Mouse (Mus musculus) midbrain, embryonic 15.5 days (tissue): ENCODE measurements at regions not wholly inside any gene's neighbourhood (a gene's known extent, or its start where the extent isn't known, plus 50 kb on each side); places are given as distances from the start of the nearest gene placed in this dataset.
A peak's percentile ranks its signal among the peaks of the same experiment; 100 is the strongest.

Experiments used
- ATAC-seq: fragments of 200-750 bp; cut with Nextera tagmentation; replicated peaks from 2 replicates; pipeline ENCODE4 v1.8.0; 2017; ENCODE audit warnings: moderate TSS enrichment
- H3K27ac ChIP-seq: fragments of 300-500 bp; sonication (generic); 2 replicates; pipeline ENCODE4 v1.5.1; 2015; ENCODE audit warnings: mild to moderate bottlenecking, inconsistent platforms
- H3K27me3 ChIP-seq: fragments of 300-500 bp; sonication (generic); replicated peaks from 2 replicates; pipeline ENCODE4 v1.6.1; 2015; ENCODE audit warnings: inconsistent platforms
- H3K36me3 ChIP-seq: fragments of 300-500 bp; sonication (generic); replicated peaks from 2 replicates; pipeline ENCODE4 v1.6.1; 2015; ENCODE audit warnings: inconsistent platforms
- H3K4me1 ChIP-seq: fragments of 300-500 bp; sonication (generic); 2 replicates; pipeline ENCODE4 v1.6.1; 2015; ENCODE audit warnings: inconsistent platforms
- H3K4me2 ChIP-seq: fragments of 300-500 bp; sonication (generic); 2 replicates; pipeline ENCODE4 v1.6.1; 2015; ENCODE audit warnings: inconsistent platforms, mild to moderate bottlenecking, moderate library complexity
- H3K4me3 ChIP-seq: fragments of 300-500 bp; sonication (generic); 2 replicates; pipeline ENCODE4 v1.5.1; 2015; ENCODE audit warnings: mild to moderate bottlenecking, inconsistent platforms
- H3K9ac ChIP-seq: fragments of 300-500 bp; sonication (generic); 2 replicates; pipeline ENCODE4 v1.6.1; 2015; ENCODE audit warnings: mild to moderate bottlenecking, inconsistent platforms
- H3K9me3 ChIP-seq: fragments of 300-500 bp; sonication (generic); 2 replicates; pipeline ENCODE4 v1.6.1; 2016; ENCODE audit warnings: inconsistent platforms
- WGBS: fragments of 180-500 bp; shearing (Covaris S2); methylation state at CpG from one replicate; pipeline ENCODE4 v1.1.7; 2015; ENCODE audit warnings: mixed read lengths; 5-methylcytosine and 5-hydroxymethylcytosine counted together

DNA sequence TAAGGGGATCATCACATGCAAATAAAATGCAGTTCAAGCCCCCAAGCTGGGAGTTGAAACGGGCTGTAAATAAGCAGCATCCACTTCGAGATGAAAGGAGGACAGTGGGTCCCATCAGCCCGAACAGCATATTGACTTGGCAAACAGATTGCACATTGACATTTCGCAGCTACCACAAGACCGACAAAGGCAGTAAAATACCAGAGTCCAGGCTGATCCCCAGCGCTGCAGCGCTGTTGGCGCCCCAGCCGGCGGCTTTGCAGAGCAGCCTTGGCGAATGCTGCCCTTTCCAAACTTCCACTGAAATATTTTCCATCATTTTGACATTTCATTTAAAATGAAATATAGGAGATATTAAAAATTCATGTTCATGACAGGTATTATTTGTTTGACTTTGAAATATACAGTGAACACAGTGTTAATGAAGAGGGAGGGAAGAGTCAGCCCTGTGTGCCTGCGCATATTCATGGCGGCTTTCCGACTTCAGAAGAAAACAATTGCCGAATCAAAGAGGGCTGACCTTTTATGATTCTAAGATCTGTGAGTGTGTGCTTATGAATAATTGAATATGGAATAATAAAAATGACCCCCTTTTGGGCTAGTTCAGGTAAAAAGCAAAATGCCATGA lies 98.4 kb downstream of the Sqor start:
- Histone ChIP-seq H3K27me3 (no peaks in the 10 kb centered on the region), H3K4me1 (peaks cover 3% of the 10 kb centered on the region; the same call in 1 of the 2 replicates), H3K4me2 (peak overlapping the region; percentile 23), H3K9me3 (no peaks in the 10 kb centered on the region), H3K4me3 (no peak overlapping the region), H3K36me3 (no peaks in the 10 kb centered on the region), H3K27ac (peak overlapping the region; percentile 30; the same call in 1 of the 2 replicates), H3K9ac (no peak overlapping the region)
- WGBS = 53% methylated on average over 15 of the region's 15 CpGs
- peak; percentile 83 for ATAC-seq

DNA sequence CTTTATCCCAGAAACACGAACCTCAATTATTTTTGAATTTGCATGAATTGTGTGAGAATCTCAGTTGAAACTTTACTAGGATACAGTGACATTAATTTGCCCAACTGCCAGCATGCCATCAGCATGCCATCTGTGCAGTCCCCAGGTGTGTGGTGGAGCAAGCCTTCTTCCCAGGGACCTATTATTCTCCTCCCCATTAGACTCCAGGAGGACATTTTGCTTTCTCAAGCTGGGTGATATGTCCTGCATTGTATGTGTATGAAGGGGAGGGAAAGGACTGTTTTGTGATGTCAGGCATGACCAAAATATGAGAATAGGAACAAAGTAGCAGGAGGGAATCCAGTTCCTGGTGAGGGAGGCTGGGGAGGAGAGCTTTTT lies 98.9 kb downstream of the Sqor start:
- Histone ChIP-seq H3K4me3 (no peak overlapping the region), H3K27ac (no peak overlapping the region), H3K4me1 (peaks cover 3% of the 10 kb centered on the region; the same call in 1 of the 2 replicates), H3K36me3 (no peaks in the 10 kb centered on the region), H3K27me3 (no peaks in the 10 kb centered on the region), H3K9ac (no peak overlapping the region), H3K4me2 (peak overlapping the region; percentile 23; the same call in 1 of the 2 replicates), H3K9me3 (no peaks in the 10 kb centered on the region)
- 49% methylated on average over 1 of the region's 1 CpGs for WGBS
- peak; percentile 82 for ATAC-seq

DNA sequence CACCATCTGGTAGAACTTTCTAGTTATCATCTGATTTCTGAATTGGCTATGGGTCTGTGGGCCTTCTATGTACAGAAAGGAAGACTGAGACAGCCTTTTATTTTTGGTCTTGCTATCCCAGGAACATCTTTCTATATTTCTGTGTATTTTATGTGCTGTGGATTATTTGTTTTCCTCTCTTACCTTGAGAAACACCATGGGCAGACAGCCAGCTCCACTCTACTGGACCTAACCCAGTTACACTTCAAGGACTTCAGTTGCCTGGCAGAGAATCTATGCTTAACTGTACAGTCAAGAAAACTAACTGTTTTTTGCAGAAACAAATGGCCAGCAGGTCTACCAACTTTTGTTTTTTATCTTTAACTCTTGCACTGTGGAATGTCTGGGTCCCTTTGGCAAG lies 122.1 kb downstream of the Sqor start:
- Histone ChIP-seq H3K4me3 (no peak overlapping the region), H3K4me2 (no peak overlapping the region), H3K9ac (no peak overlapping the region), H3K9me3 (0 out of 2 replicates have a peak, but pooled peaks cover 12% of the 10 kb centered on the region), H3K36me3 (no peaks in the 10 kb centered on the region), H3K4me1 (no peaks in the 10 kb centered on the region), H3K27me3 (no peaks in the 10 kb centered on the region), H3K27ac (no peak overlapping the region)
- ATAC-seq = no peak

DNA sequence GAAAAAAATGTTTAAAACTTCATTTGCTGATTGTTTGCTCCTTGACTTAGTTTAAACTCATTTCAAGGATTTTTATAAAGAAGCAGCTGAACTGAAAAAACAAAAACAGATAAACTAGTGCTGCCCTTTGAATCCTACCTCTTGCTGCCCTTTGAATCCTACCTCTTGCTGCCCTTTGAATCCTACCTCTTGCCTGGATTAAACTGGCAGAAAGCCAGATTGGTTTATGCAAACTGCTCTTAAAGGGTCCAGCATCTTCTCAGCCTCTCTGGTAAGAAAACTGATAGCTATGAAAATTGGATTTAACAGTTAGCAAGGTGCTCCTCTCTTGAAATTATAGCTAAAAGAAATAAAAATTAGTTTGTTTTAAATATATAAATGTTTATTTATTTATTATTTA lies 122.5 kb downstream of the Sqor start:
- H3K27me3 ChIP-seq = no peaks in the 10 kb centered on the region
- H3K9me3 ChIP-seq = 0 out of 2 replicates have a peak, but pooled peaks cover 12% of the 10 kb centered on the region
- no peaks in the 10 kb centered on the region for H3K36me3 ChIP-seq
- H3K4me1 ChIP-seq = no peaks in the 10 kb centered on the region
- H3K4me2 ChIP-seq = no peak overlapping the region
- ATAC-seq = no peak
- H3K27ac ChIP-seq = no peak overlapping the region
- H3K4me3 ChIP-seq = no peak overlapping the region
- H3K9ac ChIP-seq = no peak overlapping the region

DNA sequence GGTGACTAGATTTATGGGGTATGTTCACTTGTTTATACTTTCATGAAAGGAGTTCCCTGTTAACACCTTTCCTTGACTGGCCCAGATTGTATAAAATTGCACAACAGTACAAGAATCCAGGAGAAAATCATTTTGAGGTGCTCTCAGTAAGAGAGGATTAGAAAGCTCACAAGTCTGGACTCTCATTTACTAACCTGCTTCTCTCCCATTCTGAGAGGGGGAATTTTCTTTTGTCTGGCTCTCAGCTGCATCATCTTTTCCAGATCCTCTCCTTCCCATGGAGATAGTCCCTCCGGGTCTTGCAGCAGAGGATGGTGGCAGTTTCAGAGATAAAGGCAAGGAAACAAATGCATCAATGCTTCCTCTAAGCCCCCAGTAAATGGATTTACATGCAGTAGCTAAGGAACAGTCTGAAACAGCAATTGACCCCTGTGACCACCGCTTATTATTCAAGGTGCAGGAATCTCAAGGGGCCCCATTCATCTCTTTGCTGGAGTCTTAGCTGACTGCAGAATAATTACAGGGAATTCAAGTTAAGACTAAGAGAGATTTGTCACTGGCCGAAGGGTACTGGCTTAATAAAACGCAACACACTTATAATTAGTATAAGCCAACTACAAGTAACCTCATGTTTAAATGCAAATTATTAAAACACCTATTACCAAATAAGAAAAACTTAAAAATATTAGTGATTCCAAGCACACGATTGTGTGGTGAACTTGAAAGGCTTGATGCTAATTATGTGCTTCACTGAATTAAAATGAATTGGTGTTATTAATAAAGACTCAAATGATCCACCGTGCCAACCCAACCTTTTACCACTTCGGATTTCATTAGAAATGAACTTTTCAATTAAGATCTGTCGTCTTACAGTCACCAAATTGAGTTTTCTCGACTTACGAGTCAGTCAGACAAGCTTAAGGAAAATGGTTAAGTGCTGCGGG lies 140.4 kb downstream of the Sqor start:
- H3K27ac ChIP-seq = peak overlapping the region; percentile 30
- WGBS = 8% methylated on average over 11 of the region's 11 CpGs
- ATAC-seq = peak; percentile 77
- peaks cover 10% of the 10 kb centered on the region for H3K4me1 ChIP-seq
- no peak overlapping the region for H3K4me2 ChIP-seq
- H3K36me3 ChIP-seq = no peaks in the 10 kb centered on the region
- no peaks in the 10 kb centered on the region for H3K27me3 ChIP-seq
- H3K9me3 ChIP-seq = no peaks in the 10 kb centered on the region
- H3K9ac ChIP-seq = no peak overlapping the region
- H3K4me3 ChIP-seq = no peak overlapping the region

DNA sequence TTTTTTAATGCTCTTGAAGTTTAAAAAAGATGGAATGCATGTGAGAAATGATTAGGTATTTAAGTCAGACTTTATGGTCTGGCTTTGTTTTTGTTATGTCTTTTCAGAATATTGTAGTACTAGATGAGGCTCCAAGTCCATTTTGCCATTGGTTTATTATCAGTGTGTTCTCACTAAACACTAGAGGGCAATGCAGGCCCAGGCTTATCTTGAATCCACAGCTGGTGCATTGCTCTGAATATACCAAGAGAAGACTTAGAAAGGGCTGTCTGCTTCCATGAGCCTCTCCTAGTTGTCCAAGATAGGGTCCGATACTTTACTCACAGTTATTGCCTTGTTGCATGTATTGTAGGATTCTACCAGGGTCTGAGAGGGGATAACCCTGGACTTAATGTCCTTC lies 151.7 kb downstream of the Sqor start:
- Histone ChIP-seq H3K4me3 (no peak overlapping the region), H3K9me3 (no peaks in the 10 kb centered on the region), H3K27ac (no peak overlapping the region), H3K4me2 (no peak overlapping the region), H3K36me3 (no peaks in the 10 kb centered on the region), H3K9ac (no peak overlapping the region), H3K4me1 (no peaks in the 10 kb centered on the region), H3K27me3 (no peaks in the 10 kb centered on the region)
- WGBS = 94% methylated on average over 1 of the region's 1 CpGs
- no peak for ATAC-seq

DNA sequence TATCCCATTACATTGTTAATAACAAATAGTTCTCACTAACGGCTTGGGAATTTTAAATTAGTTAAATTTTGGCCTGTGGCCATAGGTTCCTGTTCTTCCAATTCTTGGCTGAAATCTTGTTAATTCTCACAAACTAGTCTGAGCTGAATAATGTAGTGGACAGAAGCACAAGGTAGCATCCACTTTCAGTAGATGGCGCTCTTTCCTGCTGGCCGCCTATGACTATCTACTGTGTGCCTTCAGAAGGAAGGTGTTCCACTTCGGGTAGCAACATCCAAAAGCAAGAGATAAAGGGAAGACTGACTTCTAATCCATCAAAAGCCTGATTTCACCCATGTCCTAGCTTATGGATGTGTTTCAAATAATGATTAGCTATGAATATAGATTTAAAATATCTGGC lies 172.9 kb downstream of the Sqor start:
- no peak for ATAC-seq
- Histone ChIP-seq H3K36me3 (no peaks in the 10 kb centered on the region), H3K27ac (no peak overlapping the region), H3K27me3 (no peaks in the 10 kb centered on the region), H3K4me3 (no peak overlapping the region), H3K9me3 (no peaks in the 10 kb centered on the region), H3K4me1 (no peaks in the 10 kb centered on the region; the same call in 1 of the 2 replicates), H3K9ac (no peak overlapping the region), H3K4me2 (no peak overlapping the region)
- 48% methylated on average over 4 of the region's 4 CpGs for WGBS

DNA sequence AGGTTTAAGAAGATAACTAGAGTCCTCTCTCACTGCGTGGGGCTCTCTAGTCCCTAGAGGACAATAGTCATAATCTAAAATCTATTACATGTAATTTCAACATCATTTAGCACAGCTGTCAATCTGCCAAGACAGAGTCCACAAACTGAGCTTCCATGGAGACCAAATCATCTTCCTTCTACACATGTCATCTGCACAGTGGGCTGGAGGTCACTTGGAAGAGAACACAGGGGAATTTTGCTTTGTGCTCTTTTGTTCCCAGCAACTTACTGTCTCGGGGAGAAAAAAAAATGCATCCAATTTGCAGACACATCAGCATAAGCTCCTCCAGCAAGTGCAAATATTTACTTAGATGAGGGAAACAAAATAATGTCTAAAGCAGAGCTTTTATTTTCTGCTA lies 179.8 kb downstream of the Sqor start:
- H3K27ac ChIP-seq = no peak overlapping the region
- H3K9me3 ChIP-seq = no peaks in the 10 kb centered on the region
- H3K27me3 ChIP-seq = no peaks in the 10 kb centered on the region
- no peak overlapping the region for H3K9ac ChIP-seq
- no peaks in the 10 kb centered on the region for H3K36me3 ChIP-seq
- no peak for ATAC-seq
- no peak overlapping the region for H3K4me3 ChIP-seq
- 20% methylated on average over 2 of the region's 2 CpGs for WGBS
- H3K4me2 ChIP-seq = no peak overlapping the region
- H3K4me1 ChIP-seq = peaks cover 5% of the 10 kb centered on the region; the same call in 1 of the 2 replicates

DNA sequence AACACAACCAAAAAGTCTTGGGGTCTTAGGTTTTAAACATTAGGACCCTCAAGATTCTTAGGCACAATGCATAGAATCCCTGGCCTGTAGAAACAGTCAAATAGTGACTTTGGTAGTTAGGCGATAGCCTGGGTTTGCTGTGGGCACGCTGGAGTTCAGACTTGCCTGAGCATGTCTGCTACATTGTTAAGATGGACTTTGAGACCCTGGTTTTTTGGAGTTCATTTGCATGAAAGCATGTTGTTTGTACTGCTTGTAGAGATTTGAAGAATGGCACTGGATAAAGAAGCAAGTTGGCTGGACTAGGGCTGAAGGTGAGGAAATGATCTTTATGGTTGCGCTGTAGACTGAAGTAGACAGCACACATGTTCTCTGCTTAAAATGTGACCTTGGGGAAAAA lies 180.9 kb downstream of the Sqor start:
- no peak overlapping the region for H3K4me2 ChIP-seq
- H3K27me3 ChIP-seq = no peaks in the 10 kb centered on the region
- H3K4me1 ChIP-seq = peaks cover 5% of the 10 kb centered on the region; the same call in 1 of the 2 replicates
- no peak overlapping the region for H3K4me3 ChIP-seq
- ATAC-seq = no peak
- no peaks in the 10 kb centered on the region for H3K36me3 ChIP-seq
- no peak overlapping the region for H3K9ac ChIP-seq
- 88% methylated on average over 3 of the region's 3 CpGs for WGBS
- no peak overlapping the region for H3K27ac ChIP-seq
- no peaks in the 10 kb centered on the region for H3K9me3 ChIP-seq

DNA sequence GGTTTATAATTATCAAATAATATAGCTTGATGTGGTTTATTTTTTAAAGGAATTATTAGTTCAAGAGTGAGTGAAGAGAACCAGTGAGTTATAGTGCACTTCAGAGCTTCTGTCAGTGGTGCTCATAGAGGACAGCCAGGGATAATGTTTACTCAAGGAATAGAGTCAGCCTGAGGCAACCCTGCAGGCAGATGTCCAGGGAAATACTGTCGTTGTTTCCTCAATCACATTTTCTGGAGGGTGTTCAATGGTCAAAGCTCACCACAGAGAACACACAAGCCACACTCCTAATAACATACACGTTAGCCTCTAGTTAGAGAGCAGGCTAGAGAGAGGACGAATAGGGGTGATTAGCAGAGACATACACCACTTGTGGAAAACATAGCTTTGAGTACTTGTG lies 184.0 kb downstream of the Sqor start:
- H3K9me3 ChIP-seq = no peaks in the 10 kb centered on the region
- H3K4me2 ChIP-seq = no peak overlapping the region
- no peak overlapping the region for H3K9ac ChIP-seq
- H3K27ac ChIP-seq = no peak overlapping the region
- WGBS = 83% methylated on average over 3 of the region's 3 CpGs
- no peaks in the 10 kb centered on the region for H3K27me3 ChIP-seq
- no peaks in the 10 kb centered on the region for H3K36me3 ChIP-seq
- no peak overlapping the region for H3K4me3 ChIP-seq
- ATAC-seq = no peak
- peaks cover 5% of the 10 kb centered on the region; the same call in 1 of the 2 replicates for H3K4me1 ChIP-seq

DNA sequence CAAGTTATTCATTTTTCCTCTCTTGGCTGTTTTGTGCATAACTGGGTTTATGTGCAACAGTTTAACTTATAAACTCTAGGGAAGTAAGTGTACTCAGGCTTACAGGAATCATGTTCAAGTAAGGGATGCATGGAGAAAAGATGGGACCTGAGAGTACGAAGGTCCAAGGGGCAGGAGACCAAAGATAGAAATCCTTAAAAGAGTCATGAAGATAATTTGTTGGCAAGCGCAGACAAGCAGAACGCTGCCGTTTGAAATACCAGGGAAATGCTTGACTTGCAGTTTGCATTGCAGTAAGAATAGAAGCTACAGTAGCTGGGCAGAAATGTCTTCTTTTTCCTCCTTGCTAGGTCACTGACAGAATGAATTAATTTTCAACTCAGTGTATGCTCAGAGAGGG lies 196.7 kb downstream of the Sqor start:
- no peaks in the 10 kb centered on the region for H3K36me3 ChIP-seq
- H3K27ac ChIP-seq = no peak overlapping the region
- H3K4me2 ChIP-seq = no peak overlapping the region
- no peaks in the 10 kb centered on the region for H3K9me3 ChIP-seq
- no peaks in the 10 kb centered on the region for H3K27me3 ChIP-seq
- H3K9ac ChIP-seq = no peak overlapping the region
- WGBS = 81% methylated on average over 4 of the region's 4 CpGs
- H3K4me3 ChIP-seq = no peak overlapping the region
- H3K4me1 ChIP-seq = 0 out of 2 replicates have a peak, but pooled peaks cover 3% of the 10 kb centered on the region
- ATAC-seq = no peak

DNA sequence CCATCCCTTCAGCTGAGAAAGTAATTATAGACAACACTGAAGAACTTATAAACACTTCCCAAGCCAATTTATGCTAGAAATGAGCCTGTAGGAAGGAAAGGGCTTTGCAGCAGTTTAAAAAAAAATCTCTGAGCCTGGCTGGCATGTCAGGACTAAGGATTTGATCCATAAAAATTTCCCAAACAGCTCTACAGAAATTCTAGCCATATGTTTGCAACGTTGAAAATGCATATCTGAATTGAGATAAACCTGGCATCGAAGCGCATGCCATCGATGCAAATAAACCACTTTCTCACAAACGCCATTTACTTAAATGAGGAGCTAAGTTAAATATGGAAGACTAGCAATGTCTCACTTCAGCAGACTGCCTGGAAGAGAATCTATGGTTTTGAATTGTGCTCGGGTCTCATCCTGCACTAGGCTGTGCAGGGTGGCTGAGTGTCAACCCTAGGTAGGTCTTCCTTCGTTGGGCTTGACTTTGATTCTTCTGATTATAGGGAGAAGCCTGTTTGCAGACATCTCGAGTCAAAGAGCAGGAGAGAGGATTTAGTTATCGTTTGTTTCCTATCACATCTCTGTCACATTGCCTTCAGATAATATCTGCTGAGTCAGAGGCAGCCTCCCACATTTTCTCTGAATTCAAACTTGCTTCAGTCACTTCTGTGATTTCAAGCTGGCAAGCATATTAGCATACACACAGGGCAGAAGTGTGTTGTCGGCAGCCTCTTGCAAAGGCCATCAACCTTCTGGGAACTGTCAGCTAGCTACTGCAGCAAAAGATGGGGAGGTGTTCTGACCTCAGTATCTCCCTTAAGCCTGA lies 204.0 kb downstream of the Sqor start:
- no peaks in the 10 kb centered on the region for H3K27me3 ChIP-seq
- H3K4me3 ChIP-seq = no peak overlapping the region
- H3K4me2 ChIP-seq = no peak overlapping the region
- H3K9me3 ChIP-seq = no peaks in the 10 kb centered on the region
- H3K36me3 ChIP-seq = no peaks in the 10 kb centered on the region
- 79% methylated on average over 10 of the region's 10 CpGs for WGBS
- H3K27ac ChIP-seq = no peak overlapping the region
- 0 out of 2 replicates have a peak, but pooled peaks cover 5% of the 10 kb centered on the region for H3K4me1 ChIP-seq
- H3K9ac ChIP-seq = no peak overlapping the region
- no peak for ATAC-seq
